ENCODE assay signal across 9 mouse cellular contexts in genomic region chr1:136696077-136696641, GRCm38 (mm10).
DNase-seq lines count a peak whose midpoint lies in the region; ATAC-seq lines count a peak whose summit lies in the region.
"Had no signal": no experiment of that assay in that cellular context is flagged by ENCODE, and none has a peak within 500 bp of the region (broad histone marks: within the 10 kb centered on the region; RNA-seq: fewer than 3 reads in every experiment).

No protein-coding gene starts in this region.

- H3K36me3 ChIP-seq in forebrain, embryonic 16.5 days (ENCODE audit: control insufficient read depth, insufficient read depth), result no peaks in the 10 kb centered on the region
- no peaks in the 10 kb centered on the region for H3K36me3 ChIP-seq in kidney, embryonic 15.5 days

- intact Hi-C loops in heart, postnatal 14 days (cut with DNase I), result no loop called here

- H3K4me3 ChIP-seq in forebrain, embryonic 16.5 days (replicated peaks; ENCODE audit: low read length), result 0 out of 2 replicates have a peak overlapping the region, but pooled peaks have one; percentile 10
- H3K4me3 ChIP-seq in kidney, embryonic 15.5 days (replicated peaks), result no peak overlapping the region; the same call in 1 of the 2 replicates

- peak; percentile 44 to 45 for DNase-seq in heart, adult 18-20 months
- no peak for DNase-seq in heart, postnatal 14 days
- DNase-seq in lung, postnatal 10 days, result peak; percentile 53
- DNase-seq in cerebellum, postnatal 14 days, result no peak
- no peak for DNase-seq in yolk sac, embryonic 10.5 days (ENCODE audit: low spot score)

- no peaks in the 10 kb centered on the region for H3K9me3 ChIP-seq in forebrain, embryonic 16.5 days (ENCODE audit: control insufficient read depth, low read length)
- no peaks in the 10 kb centered on the region for H3K9me3 ChIP-seq in kidney, embryonic 15.5 days (replicated peaks)

- no peaks in the 10 kb centered on the region for H3K27me3 ChIP-seq in forebrain, embryonic 16.5 days (replicated peaks; ENCODE audit: control insufficient read depth, insufficient read depth, low read length)
- no peaks in the 10 kb centered on the region for H3K27me3 ChIP-seq in kidney, embryonic 15.5 days
- H3K27me3 ChIP-seq: CH12.LX had no signal

- H3K27ac ChIP-seq in forebrain, embryonic 16.5 days (ENCODE audit: low read length), result no peak overlapping the region
- 0 out of 2 replicates have a peak overlapping the region, but pooled peaks have one; percentile 42 for H3K27ac ChIP-seq in kidney, embryonic 15.5 days

- no peak for ATAC-seq in forebrain, embryonic 16.5 days
- peak; percentile 61 for ATAC-seq in kidney, embryonic 15.5 days (replicated peaks; ENCODE audit: low FRiP score)
- no peak for ATAC-seq in granulocyte monocyte progenitor cell, adult 5-6 weeks (replicated peaks; ENCODE audit: poor library complexity, severe bottlenecking)

- H3K9ac ChIP-seq in forebrain, embryonic 16.5 days (replicated peaks; ENCODE audit: low read depth, low read length), result peak overlapping the region; percentile 33; the same call in 1 of the 2 replicates
- no peak overlapping the region; the same call in 1 of the 2 replicates for H3K9ac ChIP-seq in kidney, embryonic 15.5 days

- peak overlapping the region; percentile 48 for H3K4me2 ChIP-seq in forebrain, embryonic 16.5 days (ENCODE audit: low read length)
- H3K4me2 ChIP-seq in kidney, embryonic 15.5 days, result peak overlapping the region; percentile 40

- H3K4me1 ChIP-seq in forebrain, embryonic 16.5 days (replicated peaks; ENCODE audit: control insufficient read depth, insufficient read depth, low read length), result peaks cover 6% of the 10 kb centered on the region
- H3K4me1 ChIP-seq in kidney, embryonic 15.5 days, result peaks cover 31% of the 10 kb centered on the region

- 13% methylated on average over 19 of the region's 19 CpGs for WGBS in forebrain, embryonic 16.5 days
- WGBS in kidney, embryonic 15.5 days, result 13% methylated on average over 19 of the region's 19 CpGs

Comparison
In these comparisons a context has a peak if more than half of its experiments do, and no peak if none do; other contexts are left out.
1. DNase-seq: peak in heart, adult 18-20 months (2 of 2) and lung, postnatal 10 days (single experiment); none in heart, postnatal 14 days (0 of 2), cerebellum, postnatal 14 days (0 of 2) and yolk sac, embryonic 10.5 days (single experiment).